Mouse (Mus musculus) brain, embryonic 14.5 days (tissue): ENCODE data around the gene Atm.

ENCODE experiments used
- CTCF ChIP-seq: fragments of 200-500 bp; IDR thresholded peaks from 2 replicates; pipeline ENCODE4 v1.5.1; 2012; ENCODE audit warnings: inconsistent platforms, mild to moderate bottlenecking, moderate library complexity, borderline replicate concordance; ENCODE audit not compliant: insufficient read depth, insufficient read length; ENCODE audit errors: extremely low read depth
- POLR2A ChIP-seq: fragments of 200-500 bp; IDR thresholded peaks from 2 replicates; pipeline ENCODE4 v1.6.1; 2012; ENCODE audit warnings: mild to moderate bottlenecking, inconsistent platforms, borderline replicate concordance; ENCODE audit not compliant: poor library complexity, insufficient read depth, insufficient read length, severe bottlenecking; ENCODE audit errors: extremely low read depth

GRCm38 (mm10) chr9:53575721-53576120 lies 39.2 kb upstream of the Atm start:
- no peak for TF ChIP-seq POLR2A
- no peak for TF ChIP-seq CTCF
